In the genomic region with DNA sequence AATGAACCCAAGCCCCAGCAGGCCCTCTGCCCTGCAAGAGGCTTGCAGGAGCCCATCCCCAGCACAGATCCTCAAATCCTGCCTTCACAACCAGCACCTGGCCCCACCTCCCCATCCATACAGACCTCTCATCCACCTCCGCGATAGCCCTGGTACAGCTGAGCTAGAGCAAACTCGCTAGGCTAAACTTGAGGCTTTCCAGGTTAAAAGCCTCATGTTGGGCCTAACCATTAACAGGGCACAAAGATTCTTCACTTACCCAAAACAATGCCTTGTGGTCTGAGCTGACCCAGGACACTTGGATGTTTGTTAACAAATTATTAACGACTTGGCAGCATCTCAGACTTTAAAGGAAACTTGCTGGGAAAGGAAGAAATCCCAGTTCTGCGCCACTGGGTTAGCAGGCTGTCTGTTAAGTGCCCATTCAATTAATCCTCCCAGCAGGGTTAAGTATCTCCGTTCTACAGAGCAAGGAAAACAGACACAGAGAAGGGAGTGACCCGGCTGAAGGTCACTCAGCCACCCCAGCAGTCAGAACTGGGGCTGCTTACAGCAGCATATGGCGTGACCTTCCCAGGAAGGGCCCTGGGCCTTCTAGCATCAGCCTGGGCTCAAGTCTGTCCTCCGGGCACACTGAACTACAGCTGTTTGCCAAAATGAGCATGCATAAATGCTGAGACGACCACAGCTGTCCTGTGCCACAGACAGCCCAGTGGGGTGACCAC, we compare ENCODE assay signal across 12 mouse cellular contexts.
DNase-seq lines count a peak whose midpoint lies in the region; ATAC-seq and TF ChIP-seq lines count a peak whose summit lies in the region.
"Had no signal": no experiment of that assay in that cellular context is flagged by ENCODE, and none has a peak within 500 bp of the region (broad histone marks: within the 10 kb centered on the region; RNA-seq: fewer than 3 reads in every experiment).

No protein-coding gene starts in this region.

- H3K9ac ChIP-seq in limb, embryonic 13.5 days: no peak overlapping the region
- H3K9ac ChIP-seq in intestine, embryonic 15.5 days: no peak overlapping the region
- H3K9ac ChIP-seq in forebrain, embryonic 14.5 days (ENCODE audit: low read length): no peak overlapping the region
- H3K9ac ChIP-seq: forebrain, embryonic 12.5 days; midbrain, embryonic 13.5 days had no signal

- ATAC-seq in limb, embryonic 13.5 days (ENCODE audit: low FRiP score, low read depth): peak; percentile 36; the same call in 1 of the 2 replicates
- ATAC-seq in Patski: peak; percentile 79
- no peak for ATAC-seq in intestine, embryonic 15.5 days
- no peak for ATAC-seq in forebrain, embryonic 14.5 days
- ATAC-seq: midbrain, embryonic 13.5 days had no signal

- H3K36me3 ChIP-seq in limb, embryonic 13.5 days: no peaks in the 10 kb centered on the region
- H3K36me3 ChIP-seq in limb, embryonic 10.5 days: no peaks in the 10 kb centered on the region
- H3K36me3 ChIP-seq in intestine, embryonic 15.5 days: no peaks in the 10 kb centered on the region
- H3K36me3 ChIP-seq in forebrain, embryonic 14.5 days (ENCODE audit: control insufficient read depth, insufficient read depth, low read length): no peaks in the 10 kb centered on the region
- H3K36me3 ChIP-seq: forebrain, embryonic 12.5 days; midbrain, embryonic 13.5 days had no signal

- DNase-seq in limb, embryonic 10.5 days (ENCODE audit: low spot score): no peak
- peak; percentile 97 for DNase-seq in Patski (ENCODE audit: low read depth, low spot score)
- peak; percentile 43 for DNase-seq in embryo, embryonic 10.5 days (ENCODE audit: low spot score)
- DNase-seq in kidney, postnatal 14 days: peak; percentile 80
- no peak for DNase-seq in forebrain, embryonic 14.5 days (ENCODE audit: low spot score)
- DNase-seq: heart, postnatal 36 days had no signal

- in situ Hi-C loops in Patski (cut with MboI; ENCODE audit: low pct_unique_long_range_greater_than_20kb): loop anchor here (5.0 kb wide), 1 partner anchor 203 kb away; no protein-coding TSS in a partner anchor

- H3K4me2 ChIP-seq in limb, embryonic 13.5 days (replicated peaks): no peak overlapping the region
- no peak overlapping the region for H3K4me2 ChIP-seq in intestine, embryonic 15.5 days (replicated peaks)
- no peak overlapping the region for H3K4me2 ChIP-seq in forebrain, embryonic 14.5 days (ENCODE audit: low read length)
- H3K4me2 ChIP-seq: forebrain, embryonic 12.5 days; liver, embryonic 11.5 days; midbrain, embryonic 13.5 days had no signal

- H3K9me3 ChIP-seq in limb, embryonic 13.5 days: no peaks in the 10 kb centered on the region
- H3K9me3 ChIP-seq in limb, embryonic 10.5 days (replicated peaks): no peaks in the 10 kb centered on the region
- no peaks in the 10 kb centered on the region for H3K9me3 ChIP-seq in intestine, embryonic 15.5 days
- H3K9me3 ChIP-seq in forebrain, embryonic 14.5 days (replicated peaks; ENCODE audit: control insufficient read depth, low read length): no peaks in the 10 kb centered on the region
- H3K9me3 ChIP-seq: forebrain, embryonic 12.5 days; midbrain, embryonic 13.5 days had no signal

- POLR2A ChIA-PET in Patski (lab: Charles Lee): no interaction called here

- H3K4me3 ChIP-seq in limb, embryonic 13.5 days: no peak overlapping the region
- no peak overlapping the region for H3K4me3 ChIP-seq in limb, embryonic 10.5 days
- H3K4me3 ChIP-seq in intestine, embryonic 15.5 days (replicated peaks): no peak overlapping the region
- no peak overlapping the region for H3K4me3 ChIP-seq in forebrain, embryonic 14.5 days (ENCODE audit: low read depth, low read length)
- H3K4me3 ChIP-seq: forebrain, embryonic 12.5 days; midbrain, embryonic 13.5 days had no signal

- WGBS in limb, embryonic 13.5 days: 43% methylated on average over 10 of the region's 10 CpGs
- WGBS in limb, embryonic 10.5 days: 39% methylated on average over 10 of the region's 10 CpGs
- 43% methylated on average over 10 of the region's 10 CpGs for WGBS in intestine, embryonic 15.5 days
- 28% methylated on average over 10 of the region's 10 CpGs for WGBS in forebrain, embryonic 14.5 days

- H3K27ac ChIP-seq in limb, embryonic 13.5 days: no peak overlapping the region
- H3K27ac ChIP-seq in limb, embryonic 10.5 days: no peak overlapping the region
- no peak overlapping the region for H3K27ac ChIP-seq in intestine, embryonic 15.5 days
- H3K27ac ChIP-seq in forebrain, embryonic 14.5 days (ENCODE audit: low read depth, low read length): no peak overlapping the region
- H3K27ac ChIP-seq: forebrain, embryonic 12.5 days; midbrain, embryonic 13.5 days had no signal

- CTCF ChIA-PET in Patski (lab: Charles Lee): no interaction called here

- H3K27me3 ChIP-seq in limb, embryonic 13.5 days: no peaks in the 10 kb centered on the region
- H3K27me3 ChIP-seq in limb, embryonic 10.5 days (ENCODE audit: low read depth, poor library complexity, severe bottlenecking): no peaks in the 10 kb centered on the region
- H3K27me3 ChIP-seq in Patski: no peaks in the 10 kb centered on the region
- H3K27me3 ChIP-seq in intestine, embryonic 15.5 days (replicated peaks): no peaks in the 10 kb centered on the region
- no peaks in the 10 kb centered on the region for H3K27me3 ChIP-seq in forebrain, embryonic 14.5 days (replicated peaks; ENCODE audit: control insufficient read depth, insufficient read depth, low read length)
- H3K27me3 ChIP-seq: CH12.LX; forebrain, embryonic 12.5 days; midbrain, embryonic 13.5 days had no signal

- no peak for TF ChIP-seq CTCF in Patski (IDR thresholded peaks at IDR 0.05)

- no peaks in the 10 kb centered on the region for H3K4me1 ChIP-seq in limb, embryonic 13.5 days
- peaks cover 9% of the 10 kb centered on the region; the same call in 1 of the 2 replicates for H3K4me1 ChIP-seq in limb, embryonic 10.5 days
- no peaks in the 10 kb centered on the region for H3K4me1 ChIP-seq in intestine, embryonic 15.5 days (replicated peaks)
- no peaks in the 10 kb centered on the region for H3K4me1 ChIP-seq in forebrain, embryonic 14.5 days (ENCODE audit: control insufficient read depth, insufficient read depth, low read length)

Comparison
In these comparisons a context has a peak if more than half of its experiments do, and no peak if none do; other contexts are left out.
1. ATAC-seq: peak in limb, embryonic 13.5 days (single experiment) and Patski (single experiment); none in intestine, embryonic 15.5 days (single experiment) and forebrain, embryonic 14.5 days (single experiment).
2. DNase-seq: peak in Patski (single experiment), embryo, embryonic 10.5 days (single experiment) and kidney, postnatal 14 days (single experiment); none in limb, embryonic 10.5 days (single experiment) and forebrain, embryonic 14.5 days (single experiment).